ENCODE assay signal across 24 mouse cellular contexts in genomic region chr4:154252537-154253255, GRCm38 (mm10). TPM values are rescaled to one million over a fixed set of nuclear protein-coding genes. Genes with fewer than 3 reads are reported as not detected.
A peak's percentile ranks its signal among the peaks of the same experiment; 100 is the strongest.
DNase-seq lines count a peak whose midpoint lies in the region; ATAC-seq and TF ChIP-seq lines count a peak whose summit lies in the region.
"Had no signal": no experiment of that assay in that cellular context is flagged by ENCODE, and none has a peak within 500 bp of the region (broad histone marks: within the 10 kb centered on the region; RNA-seq: fewer than 3 reads in every experiment).

No protein-coding gene starts in this region.

- no peaks in the 10 kb centered on the region for H3K36me3 ChIP-seq in E14TG2a.4 (ENCODE audit: insufficient read depth, low read length)
- no peaks in the 10 kb centered on the region for H3K36me3 ChIP-seq in hindbrain, embryonic 13.5 days
- no peaks in the 10 kb centered on the region for H3K36me3 ChIP-seq in forebrain, embryonic 16.5 days (ENCODE audit: control insufficient read depth, insufficient read depth)
- no peaks in the 10 kb centered on the region for H3K36me3 ChIP-seq in heart, embryonic 10.5 days
- H3K36me3 ChIP-seq: forebrain, embryonic 15.5 days; hindbrain, embryonic 15.5 days; midbrain, embryonic 15.5 days had no signal

- no peak overlapping the region for H3K4me2 ChIP-seq in hindbrain, embryonic 13.5 days
- H3K4me2 ChIP-seq in forebrain, embryonic 16.5 days (ENCODE audit: low read length) = no peak overlapping the region
- H3K4me2 ChIP-seq: embryonic facial prominence, embryonic 12.5 days; forebrain, embryonic 15.5 days; hindbrain, embryonic 15.5 days; liver, embryonic 11.5 days; lung, embryonic 14.5 days; midbrain, embryonic 15.5 days had no signal

- TF ChIP-seq CTCF in cerebellum, adult 2 months (IDR thresholded peaks at IDR 0.05; ENCODE audit: borderline replicate concordance, insufficient read depth, low read depth, low read length) = no peak
- no peak for TF ChIP-seq CTCF in E14TG2a.4 (conservative IDR thresholded peaks at IDR 0.05; ENCODE audit: low read length)

- H3K27me3 ChIP-seq in cerebellum, adult 2 months (ENCODE audit: control insufficient read depth, insufficient read depth, low read length) = no peaks in the 10 kb centered on the region
- peaks cover 27% of the 10 kb centered on the region for H3K27me3 ChIP-seq in E14TG2a.4 (ENCODE audit: insufficient read depth, low read length)
- H3K27me3 ChIP-seq in hindbrain, embryonic 13.5 days = no peaks in the 10 kb centered on the region
- no peaks in the 10 kb centered on the region for H3K27me3 ChIP-seq in forebrain, embryonic 16.5 days (replicated peaks; ENCODE audit: control insufficient read depth, insufficient read depth, low read length)
- H3K27me3 ChIP-seq in heart, embryonic 10.5 days (ENCODE audit: insufficient read depth, poor library complexity, severe bottlenecking) = peaks cover 38% of the 10 kb centered on the region
- H3K27me3 ChIP-seq: CH12.LX; embryonic facial prominence, embryonic 12.5 days; forebrain, embryonic 15.5 days; hindbrain, embryonic 15.5 days; midbrain, embryonic 15.5 days had no signal

- H3K4me3 ChIP-seq in cerebellum, adult 2 months (replicated peaks; ENCODE audit: insufficient read depth, low read depth, low read length) = no peak overlapping the region
- 0 out of 2 replicates have a peak overlapping the region, but pooled peaks have one; percentile 10 for H3K4me3 ChIP-seq in E14TG2a.4 (replicated peaks; ENCODE audit: low read length)
- no peak overlapping the region for H3K4me3 ChIP-seq in hindbrain, embryonic 13.5 days
- no peak overlapping the region for H3K4me3 ChIP-seq in forebrain, embryonic 16.5 days (replicated peaks; ENCODE audit: low read length)
- H3K4me3 ChIP-seq in heart, embryonic 10.5 days = no peak overlapping the region
- H3K4me3 ChIP-seq: embryonic facial prominence, embryonic 12.5 days; forebrain, embryonic 15.5 days; hindbrain, embryonic 15.5 days; limb, embryonic 10.5 days; midbrain, embryonic 15.5 days had no signal

- no peak for ATAC-seq in hindbrain, embryonic 13.5 days (ENCODE audit: low FRiP score)
- no peak for ATAC-seq in forebrain, embryonic 16.5 days
- ATAC-seq: forebrain, embryonic 15.5 days; midbrain, embryonic 15.5 days had no signal

- H3K9me3 ChIP-seq in E14TG2a.4 (ENCODE audit: low read length) = no peaks in the 10 kb centered on the region
- no peaks in the 10 kb centered on the region for H3K9me3 ChIP-seq in hindbrain, embryonic 13.5 days
- H3K9me3 ChIP-seq in forebrain, embryonic 16.5 days (ENCODE audit: control insufficient read depth, low read length) = no peaks in the 10 kb centered on the region
- no peaks in the 10 kb centered on the region for H3K9me3 ChIP-seq in heart, embryonic 10.5 days
- H3K9me3 ChIP-seq: embryonic facial prominence, embryonic 12.5 days; forebrain, embryonic 15.5 days; hindbrain, embryonic 15.5 days; limb, embryonic 10.5 days; midbrain, embryonic 15.5 days had no signal

- no peak overlapping the region for H3K27ac ChIP-seq in cerebellum, adult 2 months (ENCODE audit: insufficient read depth, low read length)
- no peak overlapping the region for H3K27ac ChIP-seq in hindbrain, embryonic 13.5 days
- H3K27ac ChIP-seq in forebrain, embryonic 16.5 days (ENCODE audit: low read length) = no peak overlapping the region
- H3K27ac ChIP-seq in heart, embryonic 10.5 days = no peak overlapping the region
- H3K27ac ChIP-seq: embryonic facial prominence, embryonic 12.5 days; forebrain, embryonic 15.5 days; hindbrain, embryonic 15.5 days; midbrain, embryonic 15.5 days; stomach, postnatal 0 days had no signal

- intact Hi-C loops in left cerebral cortex, postnatal 36 days (cut with DNase I) = no loop called here

- TF ChIP-seq POLR2A in cerebellum, adult 2 months (IDR thresholded peaks at IDR 0.05; ENCODE audit: borderline replicate concordance, insufficient read depth, low read length) = no peak

- 31% methylated on average over 20 of the region's 20 CpGs for WGBS in cerebellum, adult 2 months
- 87% methylated on average over 20 of the region's 20 CpGs for WGBS in hindbrain, embryonic 13.5 days
- WGBS in forebrain, embryonic 16.5 days = 85% methylated on average over 20 of the region's 20 CpGs
- 89% methylated on average over 20 of the region's 20 CpGs for WGBS in heart, embryonic 10.5 days

- DNase-seq in cerebellum, postnatal 10 days = peak; percentile 78 to 81
- no peak for DNase-seq in cerebellum, adult 2 months
- peak; percentile 82 for DNase-seq in layer of hippocampus, adult 9-11 months
- DNase-seq in left cerebral cortex, postnatal 36 days (ENCODE audit: low spot score in 2 of 2) = peak; percentile 47 to 51
- no peak for DNase-seq in heart, embryonic 10.5 days (ENCODE audit: low spot score)
- DNase-seq: adrenal gland, postnatal 10 days; cerebellum, adult 11-12 months; gastrocnemius, postnatal 25 days; kidney, adult 18-20 months; kidney, postnatal 10 days; lung, embryonic 14.5 days; retina, postnatal 1 day; thymus, postnatal 14 days had no signal

- no peaks in the 10 kb centered on the region for H3K4me1 ChIP-seq in cerebellum, adult 2 months (ENCODE audit: control insufficient read depth, insufficient read depth, low read length)
- H3K4me1 ChIP-seq in E14TG2a.4 (replicated peaks; ENCODE audit: low read depth, low read length) = peaks cover 47% of the 10 kb centered on the region
- peaks cover 19% of the 10 kb centered on the region for H3K4me1 ChIP-seq in hindbrain, embryonic 13.5 days (replicated peaks)
- no peaks in the 10 kb centered on the region; the same call in 1 of the 2 replicates for H3K4me1 ChIP-seq in forebrain, embryonic 16.5 days (replicated peaks; ENCODE audit: control insufficient read depth, insufficient read depth, low read length)
- H3K4me1 ChIP-seq in heart, embryonic 10.5 days = peaks cover 23% of the 10 kb centered on the region

- no peak overlapping the region for H3K9ac ChIP-seq in hindbrain, embryonic 13.5 days
- H3K9ac ChIP-seq in forebrain, embryonic 16.5 days (replicated peaks; ENCODE audit: low read depth, low read length) = no peak overlapping the region
- H3K9ac ChIP-seq: embryonic facial prominence, embryonic 12.5 days; forebrain, embryonic 15.5 days; hindbrain, embryonic 15.5 days; lung, embryonic 14.5 days; midbrain, embryonic 15.5 days had no signal

RNA-seq across cellular contexts. Expression of gene Arhgef16, which starts 48.8 kb away (rescaled TPM):
- polyA plus RNA-seq in cerebellum, adult 2 months (2012; rRNA removed) = 0.90 and 1.0 TPM in 2 replicates
- under 1 TPM; 0.59 to 0.62 TPM for total RNA-seq in left cerebral cortex, postnatal 36 days (2021)
- polyA plus RNA-seq in hindbrain, embryonic 13.5 days (2015; fragmentation: Nextera tagmentation; extraction: Ambion mirVana) = 0.88 and 1.2 TPM in 2 replicates
- polyA plus RNA-seq in forebrain, embryonic 16.5 days (2015; fragmentation: Nextera tagmentation; extraction: Ambion mirVana) = 0.51 and 0.89 TPM in 2 replicates
- polyA plus RNA-seq in heart, embryonic 10.5 days (2016; fragmentation: Nextera tagmentation; extraction: Ambion mirVana) = 3.3 and 7.4 TPM in 2 replicates
- total RNA-seq: CH12.LX had no signal

Comparison
In these comparisons a context has a peak if more than half of its experiments do, and no peak if none do; other contexts are left out.
1. DNase-seq: peak in cerebellum, postnatal 10 days (2 of 2), layer of hippocampus, adult 9-11 months (single experiment) and left cerebral cortex, postnatal 36 days (2 of 2); none in cerebellum, adult 2 months (0 of 2) and heart, embryonic 10.5 days (single experiment).